Mouse (Mus musculus) forebrain, embryonic 10.5 days (tissue): Measurements from ENCODE around the gene Lss. TPM values are rescaled to one million over a fixed set of nuclear protein-coding genes. Genes with fewer than 3 reads are reported as not detected.

Experiments
- DNase-seq: peaks from one replicate; pipeline ENCODE4 v3.0.0-alpha.2; 2017; ENCODE audit warnings: low spot score; ENCODE audit errors: extremely low spot score
- H3K27ac ChIP-seq: fragments of 300-500 bp; sonication (generic); 2 replicates; pipeline ENCODE4 v1.5.1; 2016; ENCODE audit warnings: mild to moderate bottlenecking
- H3K27me3 ChIP-seq: fragments of 300-500 bp; sonication (generic); 2 replicates; pipeline ENCODE4 v1.6.1; 2016; ENCODE audit warnings: mild to moderate bottlenecking; ENCODE audit not compliant: poor library complexity, severe bottlenecking
- H3K36me3 ChIP-seq: fragments of 300-500 bp; sonication (generic); replicated peaks from 2 replicates; pipeline ENCODE4 v1.6.1; 2016; ENCODE audit warnings: mild to moderate bottlenecking, moderate library complexity
- H3K4me1 ChIP-seq: fragments of 300-500 bp; sonication (generic); 2 replicates; pipeline ENCODE4 v1.6.1; 2016
- H3K4me3 ChIP-seq: fragments of 300-500 bp; sonication (generic); 2 replicates; pipeline ENCODE4 v1.5.1; 2016; ENCODE audit warnings: mild to moderate bottlenecking, moderate library complexity
- H3K9me3 ChIP-seq: fragments of 300-500 bp; sonication (generic); 2 replicates; pipeline ENCODE4 v1.6.1; 2016; ENCODE audit warnings: mild to moderate bottlenecking, moderate library complexity
- WGBS: fragments of 180-500 bp; shearing (Covaris S2); methylation state at CpG from one replicate; pipeline ENCODE4 v1.1.7; 2016; 5-methylcytosine and 5-hydroxymethylcytosine counted together
- polyA plus RNA-seq: library from polyadenylated mRNA; unstranded; fragments of >200 nt; fragmentation: Nextera tagmentation; extraction: Ambion mirVana; gene quantifications from 2 replicates; pipeline ENCODE4 v1.2.1, GENCODE M21; 2016

Lss gene
- polyA plus RNA-seq, 1 experiment from 2014 or later: 63.5 TPM

GRCm38 (mm10) chr10:76535526-76535925 lies 4.1 kb downstream of the Lss start:
- Histone ChIP-seq H3K36me3 (peaks cover 81% of the 10 kb centered on the region), H3K27me3 (no peaks in the 10 kb centered on the region), H3K9me3 (no peaks in the 10 kb centered on the region), H3K4me1 (peaks cover 34% of the 10 kb centered on the region), H3K4me3 (no peak overlapping the region), H3K27ac (no peak overlapping the region)
- 97% methylated on average over 7 of the region's 7 CpGs for WGBS
- no peak for DNase-seq

- H3K4me3 ChIP-seq: no peak overlapping the region
- H3K36me3 ChIP-seq: peaks cover 99% of the 10 kb centered on the region
- no peaks in the 10 kb centered on the region for H3K9me3 ChIP-seq
- H3K27ac ChIP-seq: no peak overlapping the region
- WGBS: 89% methylated on average over 9 of the region's 9 CpGs
- H3K27me3 ChIP-seq: no peaks in the 10 kb centered on the region
- H3K4me1 ChIP-seq: peaks cover 13% of the 10 kb centered on the region
- no peak for DNase-seq
Observed at GRCm38 (mm10) chr10:76537619-76538018, 6.2 kb downstream of the Lss start.

- Histone ChIP-seq H3K27ac (no peak overlapping the region), H3K4me1 (no peaks in the 10 kb centered on the region), H3K36me3 (peaks cover 100% of the 10 kb centered on the region), H3K9me3 (no peaks in the 10 kb centered on the region), H3K27me3 (no peaks in the 10 kb centered on the region), H3K4me3 (no peak overlapping the region)
- no peak for DNase-seq
- WGBS: 93% methylated on average over 11 of the region's 11 CpGs
Observed at GRCm38 (mm10) chr10:76541336-76542085, 10.1 kb downstream of the Lss start.

GRCm38 (mm10) chr10:76542636-76543375 lies 11.4 kb downstream of the Lss start:
- Histone ChIP-seq H3K27ac (no peak overlapping the region), H3K4me3 (no peak overlapping the region), H3K27me3 (no peaks in the 10 kb centered on the region), H3K4me1 (no peaks in the 10 kb centered on the region), H3K9me3 (no peaks in the 10 kb centered on the region), H3K36me3 (peaks cover 100% of the 10 kb centered on the region)
- DNase-seq: no peak
- 89% methylated on average over 10 of the region's 10 CpGs for WGBS

- no peak for DNase-seq
- Histone ChIP-seq H3K9me3 (no peaks in the 10 kb centered on the region), H3K27ac (no peak overlapping the region), H3K4me3 (no peak overlapping the region), H3K36me3 (peaks cover 100% of the 10 kb centered on the region), H3K4me1 (no peaks in the 10 kb centered on the region), H3K27me3 (no peaks in the 10 kb centered on the region)
- 95% methylated on average over 8 of the region's 8 CpGs for WGBS
Observed at GRCm38 (mm10) chr10:76546566-76546965, 15.2 kb downstream of the Lss start.

GRCm38 (mm10) chr10:76548218-76548617 lies 16.8 kb downstream of the Lss start:
- Histone ChIP-seq H3K4me3 (no peak overlapping the region), H3K27ac (no peak overlapping the region), H3K4me1 (no peaks in the 10 kb centered on the region), H3K27me3 (no peaks in the 10 kb centered on the region), H3K36me3 (peaks cover 100% of the 10 kb centered on the region), H3K9me3 (no peaks in the 10 kb centered on the region)
- 94% methylated on average over 8 of the region's 8 CpGs for WGBS
- DNase-seq: no peak

GRCm38 (mm10) chr10:76550458-76550857 lies 19.1 kb downstream of the Lss start:
- WGBS: 82% methylated on average over 5 of the region's 5 CpGs
- no peak overlapping the region for H3K27ac ChIP-seq
- H3K36me3 ChIP-seq: peaks cover 96% of the 10 kb centered on the region
- H3K4me3 ChIP-seq: no peak overlapping the region
- no peaks in the 10 kb centered on the region for H3K4me1 ChIP-seq
- no peak for DNase-seq
- H3K27me3 ChIP-seq: no peaks in the 10 kb centered on the region
- H3K9me3 ChIP-seq: no peaks in the 10 kb centered on the region

- Histone ChIP-seq H3K27me3 (no peaks in the 10 kb centered on the region), H3K36me3 (peaks cover 93% of the 10 kb centered on the region), H3K4me1 (no peaks in the 10 kb centered on the region), H3K27ac (no peak overlapping the region), H3K4me3 (no peak overlapping the region), H3K9me3 (no peaks in the 10 kb centered on the region)
- WGBS: 92% methylated on average over 3 of the region's 3 CpGs
- DNase-seq: no peak
Observed at GRCm38 (mm10) chr10:76551556-76551955, 20.2 kb downstream of the Lss start.

GRCm38 (mm10) chr10:76554061-76554460 lies 22.7 kb downstream of the Lss start:
- WGBS: 91% methylated on average over 5 of the region's 5 CpGs
- Histone ChIP-seq H3K27ac (no peak overlapping the region), H3K4me1 (no peaks in the 10 kb centered on the region), H3K9me3 (no peaks in the 10 kb centered on the region), H3K36me3 (peaks cover 70% of the 10 kb centered on the region), H3K27me3 (no peaks in the 10 kb centered on the region), H3K4me3 (no peak overlapping the region)
- DNase-seq: no peak

- no peak within 1 kb of the TSS for H3K4me3 ChIP-seq
- no peak within 1 kb of the TSS for H3K27ac ChIP-seq
- DNase-seq: no peak
- no peaks in the 10 kb centered on the region for H3K9me3 ChIP-seq
- H3K27me3 ChIP-seq: no peaks in the 10 kb centered on the region
- WGBS: 92% methylated on average over 10 of the region's 10 CpGs
- H3K36me3 ChIP-seq: 0 out of 2 replicates have a peak, but pooled peaks cover 2% of the 10 kb centered on the region
- H3K4me1 ChIP-seq: no peaks in the 10 kb centered on the region
Observed at GRCm38 (mm10) chr10:76561972-76562371, 30.6 kb downstream of the Lss start, which contains the start of gene Spatc1l. Gene Spatc1l, plus strand, starts transcription at chr10:76562272.

GRCm38 (mm10) chr10:76569996-76570685 lies 38.8 kb downstream of the Lss start:
- Histone ChIP-seq H3K27ac (no peak overlapping the region), H3K4me1 (peaks cover 7% of the 10 kb centered on the region), H3K9me3 (no peaks in the 10 kb centered on the region), H3K27me3 (no peaks in the 10 kb centered on the region), H3K4me3 (no peak overlapping the region), H3K36me3 (no peaks in the 10 kb centered on the region)
- no peak for DNase-seq
- WGBS: 89% methylated on average over 22 of the region's 22 CpGs

- no peaks in the 10 kb centered on the region for H3K36me3 ChIP-seq
- DNase-seq: no peak
- H3K27me3 ChIP-seq: no peaks in the 10 kb centered on the region
- no peaks in the 10 kb centered on the region for H3K9me3 ChIP-seq
- H3K4me3 ChIP-seq: no peak overlapping the region
- H3K27ac ChIP-seq: no peak overlapping the region
- WGBS: 74% methylated on average over 2 of the region's 2 CpGs
- peaks cover 7% of the 10 kb centered on the region for H3K4me1 ChIP-seq
Observed at GRCm38 (mm10) chr10:76571070-76571469, 39.7 kb downstream of the Lss start.

- Histone ChIP-seq H3K36me3 (no peaks in the 10 kb centered on the region), H3K27ac (no peak overlapping the region), H3K9me3 (no peaks in the 10 kb centered on the region), H3K27me3 (no peaks in the 10 kb centered on the region), H3K4me1 (peaks cover 7% of the 10 kb centered on the region), H3K4me3 (no peak overlapping the region)
- WGBS: 50% methylated on average over 3 of the region's 3 CpGs
- DNase-seq: no peak
Observed at GRCm38 (mm10) chr10:76572151-76572550, 40.8 kb downstream of the Lss start.
